Mouse (Mus musculus): ENCODE measurements around the gene Ptpn5. TPM values are rescaled to one million over a fixed set of nuclear protein-coding genes. Genes with fewer than 3 reads are reported as not detected.

Gene Ptpn5
- polyA plus RNA-seq, 1 experiment, result not detected

DNA sequence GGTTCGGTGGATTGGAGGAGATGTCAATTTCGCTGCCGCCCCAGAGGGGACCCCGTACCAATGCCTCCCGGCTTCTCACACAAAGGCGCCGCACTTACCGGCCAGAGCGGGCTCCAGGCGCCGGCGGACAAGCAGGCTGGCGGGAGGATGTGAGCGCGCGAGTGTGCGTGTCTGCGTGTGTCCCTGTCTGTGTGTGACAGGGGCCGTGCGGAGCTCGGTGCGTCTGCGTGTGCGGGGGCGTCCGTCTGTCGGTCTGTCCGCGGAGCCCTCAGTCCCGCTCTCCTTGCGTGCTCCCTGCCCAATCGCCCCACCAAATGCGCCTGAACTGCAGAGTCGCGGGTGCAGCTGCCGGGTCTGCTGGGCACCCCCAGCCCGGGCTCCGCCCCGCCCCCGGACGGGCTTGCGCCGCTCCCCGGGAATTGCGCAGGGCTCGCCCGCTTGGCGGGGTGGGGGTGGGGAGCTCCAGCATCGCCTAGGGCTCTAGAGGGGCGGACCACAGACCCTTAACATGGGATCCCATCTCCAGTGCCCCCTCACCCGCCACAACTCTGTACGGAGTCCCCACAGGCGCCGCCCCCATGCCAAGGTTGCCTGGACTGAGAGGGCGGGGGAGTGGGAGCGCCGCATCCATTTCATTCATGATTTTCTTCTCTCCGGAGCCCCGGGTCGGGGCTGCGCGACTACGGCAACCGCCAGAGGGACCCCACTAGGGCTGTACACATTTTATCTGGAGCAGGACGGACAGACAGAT, 1.1 kb downstream of the Ptpn5 start:
- Histone ChIP-seq H3K4me1 (ENCODE audit: control insufficient read depth, insufficient read depth, insufficient read length, low read length) (no peaks in the 10 kb centered on the region), H3K4me3 (ENCODE audit: insufficient read depth, low read depth, low read length) (no peak overlapping the region), H3K27ac (replicated peaks; ENCODE audit: low read depth, low read length) (no peak overlapping the region)

DNA sequence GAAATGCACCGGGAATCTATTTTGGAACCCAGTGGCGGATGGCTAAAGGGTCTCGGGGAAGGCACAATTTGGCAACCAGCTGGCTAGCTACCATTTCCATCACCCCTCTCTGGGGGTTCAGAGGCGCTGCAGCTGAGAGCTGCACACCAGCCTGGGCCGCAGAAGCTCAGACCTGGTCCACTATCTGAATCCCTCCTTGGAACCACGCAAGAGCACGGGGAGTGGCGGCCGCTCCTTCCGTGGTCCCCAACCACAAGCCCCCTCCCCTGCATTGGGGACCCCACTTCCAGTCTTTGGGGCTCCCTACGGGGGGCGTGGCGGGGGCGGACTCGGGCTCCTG, 1.7 kb downstream of the Ptpn5 start:
- Histone ChIP-seq H3K27ac (replicated peaks; ENCODE audit: low read depth, low read length) (no peak overlapping the region), H3K4me3 (ENCODE audit: insufficient read depth, low read depth, low read length) (no peak overlapping the region), H3K4me1 (ENCODE audit: control insufficient read depth, insufficient read depth, insufficient read length, low read length) (no peaks in the 10 kb centered on the region)

DNA sequence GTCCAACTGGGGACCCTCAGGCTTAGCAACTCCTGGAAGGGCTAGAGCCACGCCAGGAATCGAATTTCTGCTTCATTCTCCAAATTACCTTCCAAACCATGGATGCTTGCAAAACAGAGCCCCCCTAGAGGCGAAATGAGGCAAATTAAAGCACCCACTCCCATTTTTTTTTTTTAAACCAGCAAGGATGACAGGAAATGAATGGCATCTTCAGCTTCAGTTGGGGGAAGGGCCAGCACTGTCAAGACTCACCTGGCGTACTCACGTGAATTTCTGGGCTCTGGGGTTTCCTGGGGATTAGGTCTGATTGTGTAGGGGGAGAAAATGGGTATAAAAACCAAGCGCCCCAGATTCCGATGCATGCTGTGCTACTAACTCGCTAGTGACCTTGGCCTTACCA, 2.2 kb downstream of the Ptpn5 start:
- no peak overlapping the region for H3K4me3 ChIP-seq (ENCODE audit: insufficient read depth, low read depth, low read length)
- H3K4me1 ChIP-seq (ENCODE audit: control insufficient read depth, insufficient read depth, insufficient read length, low read length), result no peaks in the 10 kb centered on the region
- no peak overlapping the region for H3K27ac ChIP-seq (replicated peaks; ENCODE audit: low read depth, low read length)

DNA sequence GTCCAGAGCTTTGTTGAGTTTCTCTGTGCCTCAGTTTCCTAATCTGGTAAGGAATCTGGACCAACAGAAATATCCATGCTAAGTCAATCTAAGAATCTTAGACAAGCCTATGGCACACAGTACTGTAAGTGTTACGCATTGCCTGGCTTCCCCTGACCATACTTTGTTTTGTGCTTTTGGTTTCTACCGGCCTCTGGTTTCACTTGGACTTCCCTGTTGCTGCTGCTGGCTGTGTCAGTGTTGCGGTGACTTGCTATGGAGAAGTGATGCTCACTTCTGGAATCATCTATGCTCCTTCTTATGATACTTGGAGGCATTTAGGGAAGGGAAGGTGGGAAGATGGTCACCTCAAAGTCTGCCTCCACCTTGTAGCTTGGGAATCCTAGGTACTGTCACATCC, 11.5 kb downstream of the Ptpn5 start:
- Histone ChIP-seq H3K4me1 (ENCODE audit: control insufficient read depth, insufficient read depth, insufficient read length, low read length) (no peaks in the 10 kb centered on the region), H3K4me3 (ENCODE audit: insufficient read depth, low read depth, low read length) (no peak overlapping the region), H3K27ac (replicated peaks; ENCODE audit: low read depth, low read length) (no peak overlapping the region)

DNA sequence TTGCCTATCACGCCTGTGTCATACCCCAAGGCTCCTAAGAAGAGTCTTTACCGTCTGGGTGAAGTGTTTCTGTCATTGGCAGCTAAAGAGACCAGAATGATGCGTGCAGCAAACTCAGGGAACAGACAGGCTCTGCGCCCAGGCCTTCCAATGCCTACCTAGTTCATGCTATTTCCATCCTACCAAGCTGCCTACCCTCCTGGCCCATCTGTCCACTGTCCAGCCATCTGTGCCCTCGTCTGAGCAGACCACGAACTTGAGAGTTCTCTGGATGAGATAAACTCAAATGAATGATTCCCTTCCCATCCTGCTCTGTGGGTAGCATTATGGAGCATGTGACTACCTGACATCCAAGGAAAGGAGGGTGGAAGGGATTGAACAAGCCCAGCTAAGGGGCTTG, 16.8 kb downstream of the Ptpn5 start:
- Histone ChIP-seq H3K4me1 (ENCODE audit: control insufficient read depth, insufficient read depth, insufficient read length, low read length) (no peaks in the 10 kb centered on the region), H3K27ac (replicated peaks; ENCODE audit: low read depth, low read length) (no peak overlapping the region), H3K4me3 (ENCODE audit: insufficient read depth, low read depth, low read length) (no peak overlapping the region)

DNA sequence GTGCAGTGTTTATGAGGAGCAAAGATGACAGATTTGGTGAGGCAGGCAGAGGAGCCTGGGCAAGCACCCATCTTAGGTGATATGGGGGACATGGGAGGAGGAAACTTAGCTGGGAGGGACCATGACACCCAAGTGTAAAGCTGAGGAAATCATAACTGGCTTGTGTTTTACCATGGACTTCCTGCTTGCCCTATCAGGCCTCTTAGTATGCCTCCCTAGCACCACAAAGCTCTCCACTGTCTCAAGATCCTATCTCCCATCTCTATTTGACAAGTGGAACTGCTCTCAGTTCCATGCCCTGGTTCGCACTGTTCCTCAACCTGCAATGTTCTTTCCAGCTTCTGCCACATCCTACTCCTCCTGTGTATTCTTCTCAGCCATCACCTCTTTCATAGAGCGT, 18.0 kb downstream of the Ptpn5 start:
- no peak overlapping the region for H3K4me3 ChIP-seq (ENCODE audit: insufficient read depth, low read depth, low read length)
- H3K4me1 ChIP-seq (ENCODE audit: control insufficient read depth, insufficient read depth, insufficient read length, low read length), result no peaks in the 10 kb centered on the region
- H3K27ac ChIP-seq (replicated peaks; ENCODE audit: low read depth, low read length), result no peak overlapping the region

DNA sequence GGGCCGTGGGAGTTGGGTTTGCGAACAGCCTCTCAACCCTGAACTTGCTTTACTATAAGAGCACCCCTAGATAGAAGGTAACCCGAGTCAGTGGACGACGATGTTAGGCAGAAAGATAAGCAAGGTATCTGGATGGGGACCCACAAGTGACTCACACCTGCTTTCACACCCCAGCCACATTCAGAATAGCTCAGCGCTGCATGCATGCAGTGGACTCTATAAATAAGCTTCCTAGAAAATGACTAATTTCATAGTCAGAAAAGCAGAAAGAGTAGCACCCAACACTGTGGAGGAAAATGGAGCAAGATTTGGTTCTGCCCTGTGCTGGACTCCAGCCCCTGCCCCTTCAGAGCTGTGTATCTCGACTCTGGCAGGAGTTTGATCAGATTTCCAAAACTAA, 20.1 kb downstream of the Ptpn5 start:
- no peak overlapping the region for H3K4me3 ChIP-seq (ENCODE audit: insufficient read depth, low read depth, low read length)
- H3K27ac ChIP-seq (replicated peaks; ENCODE audit: low read depth, low read length), result no peak overlapping the region
- no peaks in the 10 kb centered on the region for H3K4me1 ChIP-seq (ENCODE audit: control insufficient read depth, insufficient read depth, insufficient read length, low read length)

DNA sequence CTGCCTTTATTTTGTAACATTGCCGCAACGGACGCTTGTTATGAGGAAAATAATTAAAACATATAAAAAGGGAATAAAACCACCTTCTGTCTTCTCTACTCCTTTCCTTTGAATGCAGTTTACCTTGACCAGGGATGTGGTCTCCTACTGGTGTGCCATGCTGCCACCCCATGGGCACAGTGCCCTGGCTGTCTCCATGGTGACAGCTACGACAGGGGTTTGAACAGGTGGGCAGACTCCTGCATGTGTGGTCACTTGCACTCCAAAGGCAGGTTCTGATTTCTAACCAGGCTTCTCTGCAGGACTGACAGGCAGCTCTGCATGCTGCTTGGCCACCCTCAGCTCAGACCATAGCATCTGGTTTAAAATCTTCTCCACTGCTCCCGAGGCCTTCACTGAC, 21.4 kb downstream of the Ptpn5 start:
- Histone ChIP-seq H3K4me1 (ENCODE audit: control insufficient read depth, insufficient read depth, insufficient read length, low read length) (no peaks in the 10 kb centered on the region), H3K27ac (replicated peaks; ENCODE audit: low read depth, low read length) (no peak overlapping the region), H3K4me3 (ENCODE audit: insufficient read depth, low read depth, low read length) (no peak overlapping the region)

DNA sequence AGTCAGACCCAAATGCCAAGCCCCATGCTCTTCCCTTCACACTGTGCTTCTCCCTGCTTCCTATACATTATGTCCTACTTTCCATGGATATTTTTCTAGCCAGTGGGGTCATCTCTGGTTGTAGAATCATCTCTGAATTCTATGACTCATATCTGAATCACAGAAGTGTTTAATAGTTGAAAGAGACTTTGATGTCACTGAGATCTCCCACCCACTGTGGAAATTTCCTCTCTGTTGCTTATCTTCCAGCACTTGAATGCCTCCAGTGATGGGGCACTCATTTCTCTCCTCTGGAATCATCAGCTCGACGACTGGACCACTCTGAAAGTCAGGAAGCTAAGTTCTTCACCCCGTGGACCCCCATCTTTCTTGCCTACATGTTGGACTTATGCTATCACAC, 22.4 kb downstream of the Ptpn5 start:
- no peaks in the 10 kb centered on the region for H3K4me1 ChIP-seq (ENCODE audit: control insufficient read depth, insufficient read depth, insufficient read length, low read length)
- no peak overlapping the region for H3K4me3 ChIP-seq (ENCODE audit: insufficient read depth, low read depth, low read length)
- no peak overlapping the region for H3K27ac ChIP-seq (replicated peaks; ENCODE audit: low read depth, low read length)

DNA sequence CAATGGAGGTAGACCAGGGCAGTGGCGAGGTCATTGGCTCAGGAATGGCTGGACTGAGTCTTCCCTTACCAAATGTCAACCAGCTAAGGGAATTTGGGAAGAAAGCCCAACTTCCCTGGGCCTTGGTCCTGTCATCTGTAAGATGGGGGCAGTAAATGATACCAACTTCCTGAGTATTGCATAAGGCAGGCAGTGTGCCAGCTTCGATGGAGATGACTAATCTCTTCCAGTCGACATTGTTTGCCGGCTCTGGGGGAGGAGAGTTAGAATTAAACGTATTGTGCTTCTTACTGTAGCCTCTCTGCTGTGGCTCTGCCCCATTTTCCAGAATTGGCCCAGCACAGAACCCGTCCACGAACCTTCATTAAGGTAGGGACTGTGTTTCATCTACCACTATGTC, 23.0 kb downstream of the Ptpn5 start:
- Histone ChIP-seq H3K27ac (replicated peaks; ENCODE audit: low read depth, low read length) (no peak overlapping the region), H3K4me1 (ENCODE audit: control insufficient read depth, insufficient read depth, insufficient read length, low read length) (no peaks in the 10 kb centered on the region), H3K4me3 (ENCODE audit: insufficient read depth, low read depth, low read length) (no peak overlapping the region)

DNA sequence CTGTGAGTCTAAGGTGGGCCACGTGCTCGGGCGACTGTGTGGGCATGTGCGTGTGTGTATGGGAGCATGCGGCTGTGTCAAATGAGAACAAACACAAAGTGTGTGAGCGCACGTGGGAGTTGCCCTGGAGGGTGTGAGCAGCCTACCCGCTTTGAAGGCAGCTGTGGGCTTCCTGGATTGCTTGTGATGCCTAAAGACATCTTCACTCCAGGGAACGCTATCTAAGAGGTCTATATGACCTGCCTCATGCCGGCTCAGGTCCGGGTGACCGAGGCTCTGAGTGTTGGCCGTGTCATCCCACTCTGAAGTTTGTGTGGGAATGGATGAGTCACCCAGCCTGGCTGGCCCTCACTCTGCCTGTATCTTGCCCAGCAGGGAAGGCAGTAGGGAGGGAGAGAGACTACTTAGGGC, 24.7 kb downstream of the Ptpn5 start:
- Histone ChIP-seq H3K4me3 (ENCODE audit: insufficient read depth, low read depth, low read length) (no peak overlapping the region), H3K4me1 (ENCODE audit: control insufficient read depth, insufficient read depth, insufficient read length, low read length) (no peaks in the 10 kb centered on the region), H3K27ac (replicated peaks; ENCODE audit: low read depth, low read length) (no peak overlapping the region)

DNA sequence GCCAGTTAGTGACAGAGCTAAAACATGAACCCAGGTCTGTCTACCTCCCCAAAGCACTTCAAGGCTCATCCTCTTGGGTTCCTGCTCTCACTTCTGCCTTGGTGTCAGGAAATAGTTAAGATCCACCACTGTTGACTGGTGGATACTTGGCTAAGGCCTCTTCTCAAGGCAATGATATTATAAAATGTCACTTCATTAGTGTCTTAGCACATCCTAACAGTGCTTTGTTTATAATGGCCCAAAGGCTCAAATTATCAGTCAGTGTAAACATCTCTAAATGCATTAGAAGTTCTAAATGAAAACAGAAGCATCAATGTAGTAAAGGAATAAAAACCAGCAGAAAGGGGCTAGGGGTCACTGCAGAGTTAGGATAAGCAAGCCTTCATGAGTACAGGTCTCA, 26.5 kb downstream of the Ptpn5 start:
- H3K4me1 ChIP-seq (ENCODE audit: control insufficient read depth, insufficient read depth, insufficient read length, low read length), result no peaks in the 10 kb centered on the region

DNA sequence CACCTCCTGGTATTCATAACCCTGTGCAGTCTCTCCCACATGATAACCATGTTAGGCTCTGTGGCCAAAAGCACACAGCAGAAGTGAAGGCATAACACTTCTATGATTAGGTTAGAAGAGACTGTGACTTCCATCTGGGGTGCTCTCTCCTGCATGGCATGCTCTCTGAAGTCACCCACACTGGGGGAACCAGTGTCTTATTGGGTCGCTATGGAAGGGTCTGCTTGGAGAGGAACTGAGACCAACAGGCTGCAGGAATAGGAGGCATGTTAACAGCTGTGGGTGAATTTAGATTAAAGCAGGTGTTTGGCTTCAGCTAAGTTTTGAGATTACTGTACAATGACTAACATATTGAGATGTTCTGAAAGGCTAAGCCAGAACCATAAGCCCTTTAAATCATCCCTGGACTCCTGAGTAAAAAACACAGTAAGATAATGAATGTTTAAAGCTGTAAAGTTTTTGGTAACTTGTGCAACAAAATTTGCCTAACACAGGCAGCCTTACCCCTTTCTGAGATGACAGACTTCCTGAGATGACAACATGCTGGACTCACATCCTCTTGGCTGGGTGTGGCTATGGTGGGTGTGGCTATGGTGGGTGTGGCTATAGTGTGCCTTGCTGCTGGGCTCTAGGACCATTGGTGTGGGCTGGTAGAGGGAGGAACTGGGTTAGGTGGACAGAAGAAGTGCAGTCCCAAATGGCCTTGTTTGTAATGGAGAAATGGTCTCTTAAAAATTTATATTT, 29.6 kb downstream of the Ptpn5 start:
- no peaks in the 10 kb centered on the region for H3K4me1 ChIP-seq (ENCODE audit: control insufficient read depth, insufficient read depth, insufficient read length, low read length)
- no peak overlapping the region for H3K4me3 ChIP-seq (ENCODE audit: insufficient read depth, low read depth, low read length)
- no peak overlapping the region for H3K27ac ChIP-seq (replicated peaks; ENCODE audit: low read depth, low read length)

More for the DNA sequence above, 26.5 kb downstream of the Ptpn5 start:
- no peak overlapping the region for H3K4me3 ChIP-seq (ENCODE audit: insufficient read depth, low read depth, low read length)
- no peak overlapping the region for H3K27ac ChIP-seq (replicated peaks; ENCODE audit: low read depth, low read length)

DNA sequence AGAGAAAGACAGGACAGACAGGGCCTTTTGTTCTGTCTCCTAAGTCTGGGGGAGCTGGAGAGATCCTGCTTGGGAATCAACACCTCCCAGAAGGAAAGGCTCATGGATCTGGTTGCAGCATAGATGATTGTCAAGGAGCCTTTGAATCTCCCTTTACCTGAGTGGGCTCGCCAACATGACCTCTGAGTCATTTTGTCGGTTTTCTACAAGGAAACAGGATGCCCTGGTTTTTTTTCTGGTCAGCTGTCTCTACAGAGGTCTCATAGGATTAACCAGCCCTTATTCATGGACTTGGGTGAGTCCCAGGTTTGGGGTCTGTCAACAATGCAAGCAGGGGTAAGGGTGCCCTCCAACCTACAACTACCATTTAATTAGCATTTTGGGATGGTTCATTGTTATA, 30.5 kb downstream of the Ptpn5 start:
- H3K4me1 ChIP-seq (ENCODE audit: control insufficient read depth, insufficient read depth, insufficient read length, low read length), result no peaks in the 10 kb centered on the region
- H3K4me3 ChIP-seq (ENCODE audit: insufficient read depth, low read depth, low read length), result no peak overlapping the region
- no peak overlapping the region for H3K27ac ChIP-seq (replicated peaks; ENCODE audit: low read depth, low read length)

DNA sequence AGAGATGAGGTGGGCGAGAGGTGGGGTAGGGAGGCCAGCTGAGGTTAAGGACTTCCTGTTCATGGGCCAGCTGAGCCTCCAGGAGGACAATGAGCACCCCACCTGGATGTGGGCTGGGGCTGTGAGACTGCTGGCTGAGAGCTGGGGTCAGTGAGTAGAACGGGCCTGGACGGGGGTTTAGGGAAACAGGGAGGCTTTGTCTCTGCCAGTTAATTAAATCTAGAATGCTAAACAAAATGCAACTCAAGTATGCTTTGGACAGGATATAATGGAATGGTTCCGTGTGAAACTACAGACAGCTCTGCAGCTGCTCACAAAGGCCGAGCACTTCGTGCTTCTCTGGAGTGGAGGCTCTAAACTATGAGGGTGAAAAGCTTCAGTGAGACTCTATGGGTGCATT, 32.9 kb downstream of the Ptpn5 start:
- Histone ChIP-seq H3K4me3 (ENCODE audit: insufficient read depth, low read depth, low read length) (no peak overlapping the region), H3K4me1 (ENCODE audit: control insufficient read depth, insufficient read depth, insufficient read length, low read length) (no peaks in the 10 kb centered on the region), H3K27ac (replicated peaks; ENCODE audit: low read depth, low read length) (no peak overlapping the region)

DNA sequence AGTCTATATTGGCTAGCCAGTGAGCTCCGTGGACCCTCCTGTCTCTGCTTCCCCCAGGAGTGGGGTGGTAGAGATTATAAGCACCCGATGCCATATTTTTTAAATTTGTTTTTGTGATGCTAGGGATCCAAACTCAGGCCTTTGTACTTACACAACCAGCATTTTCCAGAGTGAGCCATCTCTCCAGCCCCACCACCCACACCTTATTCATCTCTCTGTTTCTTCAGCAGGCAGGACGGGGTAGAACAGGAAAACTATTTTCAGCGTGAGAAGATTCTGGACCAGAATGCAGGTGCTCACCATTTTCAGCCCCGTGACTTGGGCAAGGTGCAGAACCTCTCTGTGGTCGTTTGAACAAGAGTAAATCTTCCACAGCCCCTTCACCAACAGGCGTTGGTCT, 34.2 kb downstream of the Ptpn5 start:
- H3K27ac ChIP-seq (replicated peaks; ENCODE audit: low read depth, low read length), result no peak overlapping the region
- no peak overlapping the region for H3K4me3 ChIP-seq (ENCODE audit: insufficient read depth, low read depth, low read length)
- H3K4me1 ChIP-seq (ENCODE audit: control insufficient read depth, insufficient read depth, insufficient read length, low read length), result no peaks in the 10 kb centered on the region

Measured in brown adipose tissue, adult 24 weeks (tissue).